Mouse (Mus musculus) C2C12 (cell line): ENCODE data around the gene Zkscan16.

ENCODE experiments used
- CEBPB ChIP-seq: IDR thresholded peaks from one replicate; pipeline ENCODE4 v1.6.1; 2011; ENCODE audit warnings: low read depth, mild to moderate bottlenecking, control low read depth, moderate library complexity
- CTCF ChIP-seq: IDR thresholded peaks from one replicate; pipeline ENCODE4 v1.5.1; 2011; ENCODE audit not compliant: control insufficient read depth, insufficient read depth, insufficient read length
- MAX ChIP-seq: IDR thresholded peaks from one replicate; pipeline ENCODE4 v1.6.1; 2011; ENCODE audit warnings: mild to moderate bottlenecking, control low read depth
- MYOD1 ChIP-seq: IDR thresholded peaks from one replicate; pipeline ENCODE4 v1.6.1; 2011; ENCODE audit warnings: low read depth; ENCODE audit not compliant: control insufficient read depth, insufficient read length
- MYOG ChIP-seq: IDR thresholded peaks from one replicate; pipeline ENCODE4 v1.6.1; 2011; ENCODE audit not compliant: control insufficient read depth, insufficient read length; ENCODE audit errors: extremely low read depth
- USF1 ChIP-seq: IDR thresholded peaks from one replicate; pipeline ENCODE4 v1.6.1; 2011; ENCODE audit warnings: low read depth, mild to moderate bottlenecking, control low read depth, moderate library complexity

DNA sequence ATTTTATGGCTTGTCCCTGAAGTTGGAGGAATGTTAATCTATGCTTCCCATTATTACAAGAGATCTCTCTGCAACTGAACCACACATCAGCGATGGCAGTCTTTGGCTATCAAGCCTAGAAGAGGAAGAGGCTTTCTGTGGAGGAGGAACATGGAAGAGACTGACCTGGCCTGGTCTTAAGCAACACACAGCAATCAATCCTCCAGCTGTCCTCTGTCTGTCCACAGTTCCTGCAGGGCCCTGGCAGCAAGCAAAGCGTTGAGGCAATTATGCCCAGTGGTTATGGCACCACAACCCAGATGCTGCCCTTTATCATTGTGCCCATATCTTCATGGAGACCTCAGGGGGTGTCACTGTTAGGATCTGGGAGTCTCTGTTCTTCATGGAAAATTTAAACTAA lies 19.5 kb upstream of the Zkscan16 start:
- TF ChIP-seq CTCF (no peak), MYOD1 (no peak), MYOG (no peak), USF1 (no peak), MAX (no peak), CEBPB (no peak)
